Mouse (Mus musculus) forelimb bud, embryonic 11.5 days (tissue): Measurements from ENCODE around the gene Git2.

Source experiments
- DNase-seq: peaks from one replicate; pipeline ENCODE4 v3.0.0-alpha.2; 2012; ENCODE audit warnings: low read depth, low spot score

Gene Git2

DNA sequence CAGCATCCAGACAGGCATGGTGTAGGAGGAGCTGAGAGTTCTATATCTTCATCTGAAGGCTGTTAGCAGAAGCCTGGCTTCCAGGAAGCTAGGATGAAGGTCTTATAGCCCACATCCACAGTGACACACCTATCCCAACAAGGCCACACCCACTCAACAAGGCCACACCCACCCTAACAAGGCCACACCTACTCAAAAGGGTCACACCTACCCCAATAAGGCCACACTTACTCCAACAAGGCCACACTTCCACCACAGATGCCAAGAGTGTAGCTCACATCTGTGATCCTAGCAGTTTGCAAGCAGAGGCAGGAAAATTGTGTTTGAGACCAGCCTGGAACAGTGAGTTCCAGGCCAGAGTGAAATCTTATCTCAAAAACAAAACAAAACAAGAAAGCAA, 87.4 kb downstream of the Git2 start:
- DNase-seq: no peak

DNA sequence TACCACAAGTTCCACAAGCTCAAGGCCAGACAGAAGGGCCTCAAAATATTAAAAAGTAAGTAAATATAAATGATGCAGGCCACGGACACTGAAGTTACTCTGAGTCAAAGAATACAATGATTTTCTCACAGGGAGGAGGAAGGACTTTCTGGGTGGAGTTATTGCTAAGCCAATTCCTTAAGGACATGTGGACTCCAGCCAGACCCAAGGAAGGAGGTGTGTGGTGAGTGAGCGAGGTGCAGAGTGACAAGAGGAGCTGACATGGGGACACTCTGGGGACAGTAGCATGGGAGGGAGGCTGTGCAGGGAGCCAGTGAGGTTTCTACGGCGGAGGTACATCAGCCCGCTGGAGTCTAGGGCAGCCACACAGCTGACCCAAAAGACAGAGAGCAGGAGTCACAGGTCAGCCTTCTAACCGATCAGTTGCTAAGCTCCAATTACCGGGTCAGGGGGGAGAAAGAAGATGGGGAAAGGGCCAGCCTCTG, 88.5 kb downstream of the Git2 start:
- no peak for DNase-seq

DNA sequence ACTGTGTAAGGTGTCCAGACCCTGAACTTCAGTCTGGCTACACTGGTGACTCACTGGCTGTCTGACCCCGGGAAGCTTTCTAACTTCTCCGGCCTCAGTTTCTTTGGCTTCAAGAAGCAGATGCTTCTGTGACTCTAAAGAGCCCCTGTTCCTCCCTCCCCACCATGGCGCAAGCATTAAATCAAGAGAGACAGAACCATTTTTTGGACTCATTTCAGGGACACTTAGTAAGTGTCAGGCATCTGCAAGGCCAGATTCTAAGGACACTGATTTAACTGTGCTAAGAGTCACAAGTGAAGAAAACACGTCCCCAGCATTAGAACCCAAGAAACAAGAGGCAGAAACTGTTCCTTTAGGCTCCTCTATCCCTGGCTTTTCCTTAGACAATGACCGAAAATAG, 89.3 kb downstream of the Git2 start:
- DNase-seq: no peak

DNA sequence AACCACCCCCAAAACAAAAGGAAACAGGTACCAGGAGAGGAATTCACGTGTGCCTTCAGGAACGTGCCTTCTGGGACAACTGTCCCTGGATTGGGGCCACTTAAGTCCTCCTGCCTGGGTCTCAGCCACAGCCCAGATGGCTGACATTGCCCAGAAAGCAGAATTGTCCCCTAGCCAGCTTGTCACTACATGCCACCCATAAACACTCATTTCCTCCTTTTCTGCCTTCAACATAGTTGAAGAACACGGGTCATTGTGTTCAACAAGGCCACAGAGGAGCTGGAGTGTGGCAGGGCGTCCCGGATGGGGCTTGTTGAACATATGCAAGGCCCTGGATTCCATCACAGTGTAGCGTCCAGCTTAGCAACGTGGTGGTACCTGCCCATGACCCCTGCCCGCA, 93.6 kb downstream of the Git2 start:
- no peak for DNase-seq

GRCm38 (mm10) chr5:114680676-114681285, 94.5 kb downstream of the Git2 start:
- no peak for DNase-seq

- DNase-seq: no peak
Observed at GRCm38 (mm10) chr5:114679841-114680591, 95.3 kb downstream of the Git2 start.
